Mouse (Mus musculus): ENCODE measurements around the gene Faf1. TPM values are rescaled to one million over a fixed set of nuclear protein-coding genes. Genes with fewer than 3 reads are reported as not detected.
"Not testable (repeated sequence)": the region's sequence is repeated elsewhere in the genome, so short reads cannot be mapped to it uniquely, and the experiment has no call there.

Gene Faf1
- polyA plus RNA-seq, 1 experiment from 2014 or later: 29.9 TPM

GRCm38 (mm10) chr4:109671941-109672340 lies 4.4 kb upstream of the Faf1 start:
- ATAC-seq: no peak
- Histone ChIP-seq H3K36me3 (ENCODE audit: control insufficient read depth, insufficient read depth, low read length) (no peaks in the 10 kb centered on the region), H3K27me3 (ENCODE audit: control insufficient read depth, insufficient read depth, low read depth, low read length) (no peaks in the 10 kb centered on the region), H3K4me3 (ENCODE audit: low read depth, low read length) (no peak overlapping the region), H3K9me3 (replicated peaks; ENCODE audit: control insufficient read depth, low read length, poor library complexity, severe bottlenecking) (no peaks in the 10 kb centered on the region), H3K4me1 (ENCODE audit: control insufficient read depth, insufficient read depth, low read length) (peaks cover 4% of the 10 kb centered on the region; the same call in 1 of the 2 replicates), H3K27ac (ENCODE audit: low read length) (no peak overlapping the region), H3K9ac (ENCODE audit: low read depth, low read length) (no peak overlapping the region), H3K4me2 (ENCODE audit: low read length) (no peak overlapping the region)
- 70% methylated on average over 1 of the region's 1 CpGs for WGBS

GRCm38 (mm10) chr4:109674097-109674496 lies 2.3 kb upstream of the Faf1 start:
- Histone ChIP-seq H3K27me3 (ENCODE audit: control insufficient read depth, insufficient read depth, low read depth, low read length) (no peaks in the 10 kb centered on the region), H3K9me3 (replicated peaks; ENCODE audit: control insufficient read depth, low read length, poor library complexity, severe bottlenecking) (no peaks in the 10 kb centered on the region), H3K4me1 (ENCODE audit: control insufficient read depth, insufficient read depth, low read length) (peaks cover 9% of the 10 kb centered on the region), H3K4me2 (ENCODE audit: low read length) (no peak overlapping the region), H3K36me3 (ENCODE audit: control insufficient read depth, insufficient read depth, low read length) (no peaks in the 10 kb centered on the region), H3K9ac (ENCODE audit: low read depth, low read length) (no peak overlapping the region), H3K27ac (ENCODE audit: low read length) (no peak overlapping the region), H3K4me3 (ENCODE audit: low read depth, low read length) (no peak overlapping the region)
- no peak for ATAC-seq
- 89% methylated on average over 2 of the region's 2 CpGs for WGBS

- peaks cover 11% of the 10 kb centered on the region for H3K4me1 ChIP-seq (ENCODE audit: control insufficient read depth, insufficient read depth, low read length)
- no peaks in the 10 kb centered on the region for H3K9me3 ChIP-seq (replicated peaks; ENCODE audit: control insufficient read depth, low read length, poor library complexity, severe bottlenecking)
- H3K27me3 ChIP-seq (ENCODE audit: control insufficient read depth, insufficient read depth, low read depth, low read length): no peaks in the 10 kb centered on the region
- WGBS: 0% methylated on average over 3 of the region's 3 CpGs
- H3K27ac ChIP-seq (ENCODE audit: low read length): peak overlapping the region; percentile 95
- H3K36me3 ChIP-seq (ENCODE audit: control insufficient read depth, insufficient read depth, low read length): no peaks in the 10 kb centered on the region
- H3K4me3 ChIP-seq (ENCODE audit: low read depth, low read length): peak overlapping the region; percentile 91
- H3K4me2 ChIP-seq (ENCODE audit: low read length): peak overlapping the region; percentile 80
- ATAC-seq: peak; percentile 33
- peak overlapping the region; percentile 91 for H3K9ac ChIP-seq (ENCODE audit: low read depth, low read length)
These were observed 833 bp downstream of the Faf1 start for GRCm38 (mm10) chr4:109677221-109677620.

- Histone ChIP-seq H3K9me3 (replicated peaks; ENCODE audit: control insufficient read depth, low read length, poor library complexity, severe bottlenecking) (no peaks in the 10 kb centered on the region), H3K27ac (ENCODE audit: low read length) (no peak overlapping the region), H3K4me1 (ENCODE audit: control insufficient read depth, insufficient read depth, low read length) (peaks cover 2% of the 10 kb centered on the region; the same call in 1 of the 2 replicates), H3K4me3 (ENCODE audit: low read depth, low read length) (no peak overlapping the region), H3K9ac (ENCODE audit: low read depth, low read length) (no peak overlapping the region), H3K4me2 (ENCODE audit: low read length) (no peak overlapping the region), H3K27me3 (ENCODE audit: control insufficient read depth, insufficient read depth, low read depth, low read length) (no peaks in the 10 kb centered on the region), H3K36me3 (ENCODE audit: control insufficient read depth, insufficient read depth, low read length) (no peaks in the 10 kb centered on the region)
- WGBS: 73% methylated on average over 2 of the region's 2 CpGs
- no peak for ATAC-seq
These were observed 7.2 kb downstream of the Faf1 start for GRCm38 (mm10) chr4:109683561-109683960.

GRCm38 (mm10) chr4:109692674-109693073 lies 16.3 kb downstream of the Faf1 start:
- no peaks in the 10 kb centered on the region for H3K27me3 ChIP-seq (ENCODE audit: control insufficient read depth, insufficient read depth, low read depth, low read length)
- H3K36me3 ChIP-seq (ENCODE audit: control insufficient read depth, insufficient read depth, low read length): no peaks in the 10 kb centered on the region; the same call in 1 of the 2 replicates
- H3K9me3 ChIP-seq (replicated peaks; ENCODE audit: control insufficient read depth, low read length, poor library complexity, severe bottlenecking): 0 out of 2 replicates have a peak, but pooled peaks cover 4% of the 10 kb centered on the region
- no peak overlapping the region for H3K4me2 ChIP-seq (ENCODE audit: low read length)
- no peak overlapping the region for H3K27ac ChIP-seq (ENCODE audit: low read length)
- no peak overlapping the region for H3K9ac ChIP-seq (ENCODE audit: low read depth, low read length)
- H3K4me3 ChIP-seq (ENCODE audit: low read depth, low read length): no peak overlapping the region
- no peaks in the 10 kb centered on the region for H3K4me1 ChIP-seq (ENCODE audit: control insufficient read depth, insufficient read depth, low read length)
- no peak for ATAC-seq

- not testable (repeated sequence) for H3K9ac ChIP-seq (ENCODE audit: low read depth, low read length); ATAC-seq; H3K4me3 ChIP-seq (ENCODE audit: low read depth, low read length); H3K36me3 ChIP-seq (ENCODE audit: control insufficient read depth, insufficient read depth, low read length); H3K4me1 ChIP-seq (ENCODE audit: control insufficient read depth, insufficient read depth, low read length); H3K9me3 ChIP-seq (replicated peaks; ENCODE audit: control insufficient read depth, low read length, poor library complexity, severe bottlenecking); H3K4me2 ChIP-seq (ENCODE audit: low read length); H3K27ac ChIP-seq (ENCODE audit: low read length); H3K27me3 ChIP-seq (ENCODE audit: control insufficient read depth, insufficient read depth, low read depth, low read length)
- 96% methylated on average over 3 of the region's 3 CpGs for WGBS
These were observed 24.3 kb downstream of the Faf1 start for GRCm38 (mm10) chr4:109700727-109701126.

GRCm38 (mm10) chr4:109703568-109703967 lies 27.2 kb downstream of the Faf1 start:
- no peaks in the 10 kb centered on the region for H3K27me3 ChIP-seq (ENCODE audit: control insufficient read depth, insufficient read depth, low read depth, low read length)
- H3K27ac ChIP-seq (ENCODE audit: low read length): no peak overlapping the region
- ATAC-seq: no peak
- no peaks in the 10 kb centered on the region for H3K9me3 ChIP-seq (replicated peaks; ENCODE audit: control insufficient read depth, low read length, poor library complexity, severe bottlenecking)
- no peak overlapping the region for H3K4me3 ChIP-seq (ENCODE audit: low read depth, low read length)
- no peak overlapping the region for H3K4me2 ChIP-seq (ENCODE audit: low read length)
- H3K4me1 ChIP-seq (ENCODE audit: control insufficient read depth, insufficient read depth, low read length): no peaks in the 10 kb centered on the region
- no peak overlapping the region for H3K9ac ChIP-seq (ENCODE audit: low read depth, low read length)
- no peaks in the 10 kb centered on the region for H3K36me3 ChIP-seq (ENCODE audit: control insufficient read depth, insufficient read depth, low read length)

GRCm38 (mm10) chr4:109705349-109705748 lies 29.0 kb downstream of the Faf1 start:
- no peak overlapping the region for H3K4me2 ChIP-seq (ENCODE audit: low read length)
- no peak for ATAC-seq
- no peak overlapping the region for H3K4me3 ChIP-seq (ENCODE audit: low read depth, low read length)
- H3K36me3 ChIP-seq (ENCODE audit: control insufficient read depth, insufficient read depth, low read length): no peaks in the 10 kb centered on the region
- no peaks in the 10 kb centered on the region for H3K9me3 ChIP-seq (replicated peaks; ENCODE audit: control insufficient read depth, low read length, poor library complexity, severe bottlenecking)
- H3K4me1 ChIP-seq (ENCODE audit: control insufficient read depth, insufficient read depth, low read length): no peaks in the 10 kb centered on the region
- H3K9ac ChIP-seq (ENCODE audit: low read depth, low read length): no peak overlapping the region
- H3K27me3 ChIP-seq (ENCODE audit: control insufficient read depth, insufficient read depth, low read depth, low read length): no peaks in the 10 kb centered on the region
- WGBS: 99% methylated on average over 2 of the region's 2 CpGs
- H3K27ac ChIP-seq (ENCODE audit: low read length): no peak overlapping the region

GRCm38 (mm10) chr4:109719281-109719680 lies 42.9 kb downstream of the Faf1 start:
- no peak overlapping the region for H3K4me2 ChIP-seq (ENCODE audit: low read length)
- no peak for ATAC-seq
- H3K27ac ChIP-seq (ENCODE audit: low read length): no peak overlapping the region
- WGBS: 97% methylated on average over 5 of the region's 5 CpGs
- no peak overlapping the region for H3K9ac ChIP-seq (ENCODE audit: low read depth, low read length)
- H3K4me1 ChIP-seq (ENCODE audit: control insufficient read depth, insufficient read depth, low read length): no peaks in the 10 kb centered on the region
- no peak overlapping the region for H3K4me3 ChIP-seq (ENCODE audit: low read depth, low read length)
- no peaks in the 10 kb centered on the region for H3K36me3 ChIP-seq (ENCODE audit: control insufficient read depth, insufficient read depth, low read length)
- H3K9me3 ChIP-seq (replicated peaks; ENCODE audit: control insufficient read depth, low read length, poor library complexity, severe bottlenecking): no peaks in the 10 kb centered on the region
- no peaks in the 10 kb centered on the region for H3K27me3 ChIP-seq (ENCODE audit: control insufficient read depth, insufficient read depth, low read depth, low read length)

- Histone ChIP-seq H3K27ac (ENCODE audit: low read length) (no peak overlapping the region), H3K4me1 (ENCODE audit: control insufficient read depth, insufficient read depth, low read length) (no peaks in the 10 kb centered on the region), H3K9ac (ENCODE audit: low read depth, low read length) (no peak overlapping the region), H3K27me3 (ENCODE audit: control insufficient read depth, insufficient read depth, low read depth, low read length) (no peaks in the 10 kb centered on the region), H3K4me3 (ENCODE audit: low read depth, low read length) (no peak overlapping the region), H3K4me2 (ENCODE audit: low read length) (no peak overlapping the region), H3K36me3 (ENCODE audit: control insufficient read depth, insufficient read depth, low read length) (no peaks in the 10 kb centered on the region), H3K9me3 (replicated peaks; ENCODE audit: control insufficient read depth, low read length, poor library complexity, severe bottlenecking) (no peaks in the 10 kb centered on the region)
- 7% methylated on average over 2 of the region's 2 CpGs for WGBS
- ATAC-seq: no peak
These were observed 52.9 kb downstream of the Faf1 start for GRCm38 (mm10) chr4:109729281-109729680.

Data from midbrain, embryonic 16.5 days (tissue).